Mouse (Mus musculus): ENCODE data around the gene Il16.

- no peak for TF ChIP-seq CTCF (IDR thresholded peaks at IDR 0.05; ENCODE audit: extremely low read depth, insufficient read depth, low read length)
- no peak for TF ChIP-seq POLR2A (IDR thresholded peaks at IDR 0.05; ENCODE audit: extremely low read depth, insufficient read depth, low read length)
Observed at GRCm38 (mm10) chr7:83604180-83604944, 141.2 kb downstream of the Il16 start.

Data from cortical plate, adult 2 months (tissue).